Mouse (Mus musculus): ENCODE measurements around the gene Tmem120a.

The Tmem120a gene

GRCm38 (mm10) chr5:135743741-135744609 is at the start of gene Tmem120a:
Tmem120a (minus strand) TSS chr5:135744448.
- peak; percentile 96 for DNase-seq

GRCm38 (mm10) chr5:135782901-135783300 is 38.7 kb upstream of the Tmem120a start:
- DNase-seq: no peak

- DNase-seq: no peak
Measured at GRCm38 (mm10) chr5:135780331-135780730, 36.1 kb upstream of the Tmem120a start.

GRCm38 (mm10) chr5:135778471-135779445 is 34.5 kb upstream of the Tmem120a start, which contains the start of gene Mdh2:
Mdh2 (plus strand) TSS chr5:135778480.
- DNase-seq: peak; percentile 100

- no peak for DNase-seq
Measured at GRCm38 (mm10) chr5:135777796-135778470, 33.7 kb upstream of the Tmem120a start, which contains the start of gene Styxl1. Styxl1 (minus strand) TSS chr5:135778385.

- no peak for DNase-seq
Measured at GRCm38 (mm10) chr5:135776546-135776945, 32.3 kb upstream of the Tmem120a start.

GRCm38 (mm10) chr5:135772519-135772918 is 28.3 kb upstream of the Tmem120a start:
- no peak for DNase-seq

- no peak for DNase-seq
Measured at GRCm38 (mm10) chr5:135764971-135765370, 20.7 kb upstream of the Tmem120a start.

GRCm38 (mm10) chr5:135763526-135763925 is 19.3 kb upstream of the Tmem120a start:
- peak; percentile 83 for DNase-seq

GRCm38 (mm10) chr5:135761881-135762280 is 17.6 kb upstream of the Tmem120a start:
- no peak for DNase-seq

- no peak for DNase-seq
Measured at GRCm38 (mm10) chr5:135751595-135751994, 7.3 kb upstream of the Tmem120a start.

GRCm38 (mm10) chr5:135751041-135751440 is 6.8 kb upstream of the Tmem120a start:
- no peak for DNase-seq

GRCm38 (mm10) chr5:135744742-135745141 is 494 bp upstream of the Tmem120a start:
- DNase-seq: no peak

- peak; percentile 45 for DNase-seq
Measured at GRCm38 (mm10) chr5:135742941-135743740, 1.1 kb downstream of the Tmem120a start.

- DNase-seq: no peak
Measured at GRCm38 (mm10) chr5:135742156-135742555, 2.1 kb downstream of the Tmem120a start.

GRCm38 (mm10) chr5:135738266-135738665 is 6.0 kb downstream of the Tmem120a start:
- DNase-seq: no peak

- DNase-seq: no peak
Measured at GRCm38 (mm10) chr5:135737154-135737553, 7.1 kb downstream of the Tmem120a start.

GRCm38 (mm10) chr5:135736544-135736943 is 7.7 kb downstream of the Tmem120a start:
- no peak for DNase-seq

GRCm38 (mm10) chr5:135735741-135736140 is 8.5 kb downstream of the Tmem120a start:
- DNase-seq: no peak

GRCm38 (mm10) chr5:135734057-135734680 is 10.1 kb downstream of the Tmem120a start:
- no peak for DNase-seq

- DNase-seq: no peak
Measured at GRCm38 (mm10) chr5:135733071-135733470, 11.2 kb downstream of the Tmem120a start.

Measured in lung, postnatal 14 days (tissue).